10 mouse cellular contexts compared by ENCODE assay signal in the genomic region with DNA sequence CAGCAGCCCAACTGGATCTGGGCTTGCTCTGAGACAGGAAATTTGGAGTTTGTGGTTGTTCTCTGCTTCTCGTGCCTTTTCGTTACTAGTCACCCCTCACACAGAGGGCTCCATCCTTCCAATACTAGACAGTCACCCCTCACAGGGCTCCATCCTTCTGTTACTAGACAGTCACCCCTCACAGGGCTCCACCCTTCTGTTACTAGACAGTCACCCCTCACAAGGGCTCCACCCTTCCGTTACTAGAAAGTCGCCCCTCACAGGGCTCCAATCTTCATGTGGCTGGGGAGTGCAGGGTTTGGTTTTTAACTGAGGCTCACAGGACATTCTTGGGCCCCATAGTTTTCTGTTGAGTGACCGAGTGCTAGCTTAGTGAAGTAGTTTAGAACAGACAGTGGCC.
"Had no signal": no experiment of that assay in that cellular context is flagged by ENCODE, and none has a peak within 500 bp of the region (broad histone marks: within the 10 kb centered on the region; RNA-seq: fewer than 3 reads in every experiment).

No protein-coding gene starts in this region.

- H3K9me3 ChIP-seq: limb, embryonic 12.5 days; midbrain, embryonic 13.5 days; neural tube, embryonic 15.5 days had no signal

- H3K27ac ChIP-seq: layer of hippocampus, adult 2 months; limb, embryonic 12.5 days; midbrain, embryonic 13.5 days; neural tube, embryonic 15.5 days; stomach, postnatal 0 days had no signal

- DNase-seq: kidney, adult 11 months; kidney, postnatal 10 days; kidney, postnatal 4 days; thymus, postnatal 4 days had no signal

- H3K9ac ChIP-seq: limb, embryonic 12.5 days; midbrain, embryonic 13.5 days; neural tube, embryonic 15.5 days had no signal

- H3K4me2 ChIP-seq: limb, embryonic 12.5 days; midbrain, embryonic 13.5 days; neural tube, embryonic 15.5 days had no signal

- H3K4me1 ChIP-seq: limb, embryonic 12.5 days; midbrain, embryonic 13.5 days; neural tube, embryonic 15.5 days had no signal

- H3K4me3 ChIP-seq: layer of hippocampus, adult 2 months; limb, embryonic 12.5 days; midbrain, embryonic 13.5 days; myocyte; neural tube, embryonic 15.5 days had no signal

- H3K27me3 ChIP-seq: limb, embryonic 12.5 days; midbrain, embryonic 13.5 days; neural tube, embryonic 15.5 days had no signal

- ATAC-seq: midbrain, embryonic 13.5 days had no signal
